Mouse (Mus musculus) splenic B cell, adult 2 months (primary cell): ENCODE measurements around the gene Krtap27-1.

Experiments used
- DNase-seq: peaks from one replicate; pipeline ENCODE4 v3.0.0-alpha.2; 2011; ENCODE audit warnings: low read depth, low spot score
- H3K27me3 ChIP-seq: 2 replicates; pipeline ENCODE4 v1.6.1; 2012; ENCODE audit warnings: mild to moderate bottlenecking, low read length, moderate library complexity, mixed read lengths; ENCODE audit not compliant: control insufficient read depth, poor library complexity, insufficient read depth, severe bottlenecking
- H3K36me3 ChIP-seq: 2 replicates; pipeline ENCODE4 v1.6.1; 2012; ENCODE audit warnings: mild to moderate bottlenecking, low read length, moderate library complexity, mixed read lengths; ENCODE audit not compliant: control insufficient read depth, poor library complexity, insufficient read depth, severe bottlenecking

The Krtap27-1 gene

DNA sequence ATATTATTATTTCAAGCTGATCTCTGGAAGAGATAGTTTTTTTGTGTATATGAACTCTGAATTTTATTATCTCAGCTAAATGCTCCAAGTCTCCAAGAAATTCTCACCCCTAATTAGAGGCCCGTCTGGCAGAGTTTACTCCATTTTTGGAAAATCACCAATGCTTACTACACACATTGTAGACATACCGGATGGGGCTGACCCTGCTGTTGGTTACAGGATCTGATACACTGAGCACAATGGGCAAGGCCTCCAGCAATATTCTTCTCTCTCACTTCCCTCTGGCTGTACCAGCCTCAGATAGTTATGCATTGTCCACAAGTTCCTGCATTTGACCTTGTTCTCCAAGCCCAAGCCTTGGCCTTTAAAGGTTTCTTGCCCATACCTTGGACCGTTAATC lies 31.4 kb downstream of the Krtap27-1 start:
- H3K27me3 ChIP-seq: no peaks in the 10 kb centered on the region
- no peaks in the 10 kb centered on the region for H3K36me3 ChIP-seq
- no peak for DNase-seq

DNA sequence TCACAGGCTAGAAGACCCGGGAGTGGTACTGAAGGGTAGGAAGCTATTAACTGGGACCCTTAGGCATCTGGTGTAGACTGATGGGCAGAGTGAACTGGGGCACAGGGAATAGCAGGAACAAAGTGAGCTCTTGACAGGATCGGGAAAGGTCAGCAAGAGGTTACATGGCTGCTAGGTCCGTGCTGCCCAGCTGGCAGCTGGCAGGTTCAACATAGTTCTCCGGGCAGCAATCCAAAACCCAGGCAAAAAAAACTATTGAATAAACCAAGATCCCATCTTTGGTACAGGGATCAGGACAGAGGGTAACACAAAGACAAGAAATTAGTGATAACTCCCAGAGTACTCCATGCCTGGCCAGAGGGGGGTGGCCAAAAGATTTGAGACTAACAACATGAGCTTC lies 36.3 kb downstream of the Krtap27-1 start:
- H3K36me3 ChIP-seq: no peaks in the 10 kb centered on the region
- DNase-seq: no peak
- no peaks in the 10 kb centered on the region for H3K27me3 ChIP-seq

- DNase-seq: no peak
Measured at GRCm38 (mm10) chr16:88631474-88631873, 40.0 kb downstream of the Krtap27-1 start.

DNA sequence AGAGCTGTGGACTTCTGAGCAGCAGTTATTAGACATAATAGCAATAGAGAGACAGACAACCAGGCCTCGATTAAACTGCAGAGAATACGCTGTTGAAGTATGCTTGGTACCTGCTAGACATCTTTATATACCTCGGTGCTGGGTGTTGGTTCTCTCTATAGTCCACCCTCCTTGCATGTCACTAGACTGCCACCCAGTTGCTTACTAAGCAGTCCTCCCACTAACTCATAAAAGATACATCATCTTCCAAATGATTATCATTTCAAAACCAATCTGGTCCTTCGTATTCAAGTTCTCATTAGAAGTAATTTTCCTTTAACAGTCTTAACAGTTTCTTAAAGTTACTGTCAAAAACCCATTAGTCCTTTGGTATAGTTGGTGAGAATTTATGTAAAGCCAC lies 43.9 kb downstream of the Krtap27-1 start, which contains the start of gene 2310079G19Rik:
Gene 2310079G19Rik, minus strand, starts transcription at position 101 of the 400 bp plus-strand sequence.
- no peaks in the 10 kb centered on the region for H3K27me3 ChIP-seq
- H3K36me3 ChIP-seq: no peaks in the 10 kb centered on the region
- DNase-seq: no peak

More at GRCm38 (mm10) chr16:88631474-88631873, 40.0 kb downstream of the Krtap27-1 start:
- H3K36me3 ChIP-seq: no peaks in the 10 kb centered on the region
- H3K27me3 ChIP-seq: no peaks in the 10 kb centered on the region
